Mouse (Mus musculus) CH12.LX (cell line): Measurements from ENCODE around the gene Stk38l. TPM values are rescaled to one million over a fixed set of nuclear protein-coding genes. Genes with fewer than 3 reads are reported as not detected.

ENCODE experiments used
- DNase-seq: peaks from one replicate; pipeline ENCODE4 v3.0.0-alpha.2; 2013; ENCODE audit errors: extremely low read depth
- H3K27ac ChIP-seq: 2 replicates; pipeline ENCODE4 v1.5.1; 2012; ENCODE audit warnings: low read depth, mild to moderate bottlenecking, control low read depth, moderate library complexity; ENCODE audit not compliant: insufficient read depth
- H3K27me3 ChIP-seq: replicated peaks from 2 replicates; pipeline ENCODE3; 2012; ENCODE audit warnings: inconsistent platforms
- H3K36me3 ChIP-seq, 2 experiments: replicated peaks in 1 of 2; 2 replicates each; pipeline versions ENCODE3 to v1.6.1; 2012; ENCODE audit warnings: inconsistent platforms in 1 of 2, low read length in 1 of 2, mild to moderate bottlenecking in 1 of 2, mixed read lengths in 1 of 2, moderate library complexity in 1 of 2; ENCODE audit not compliant: control insufficient read depth in 1 of 2, insufficient read depth in 1 of 2
- H3K4me1 ChIP-seq, 2 experiments: 2 replicates each; pipeline ENCODE4 v1.6.1; 2012; ENCODE audit warnings: inconsistent platforms in 1 of 2, moderate library complexity in 1 of 2; ENCODE audit not compliant: insufficient read depth in 2 of 2, control insufficient read depth in 1 of 2
- H3K4me2 ChIP-seq: 2 replicates; pipeline ENCODE4 v1.6.1; 2012; ENCODE audit warnings: low read depth, mild to moderate bottlenecking, control low read depth; ENCODE audit not compliant: poor library complexity, insufficient read depth, severe bottlenecking
- H3K4me3 ChIP-seq, 3 experiments: fragments of 150-350 bp in 1 of 3; sonication (generic) in 1 of 3; replicated peaks in 1 of 3; 2 replicates each; pipeline versions ENCODE3 to v1.5.1; 2011 to 2012; ENCODE audit warnings: low read depth in 2 of 3, low read length in 2 of 3, mild to moderate bottlenecking in 2 of 3, moderate library complexity in 2 of 3, control low read depth in 1 of 3, improper control_type of control experiment in 1 of 3, inconsistent platforms in 1 of 3, mixed read lengths in 1 of 3; ENCODE audit not compliant: poor library complexity in 1 of 3
- H3K79me2 ChIP-seq: replicated peaks from 2 replicates; pipeline ENCODE4 v1.6.1; 2012; ENCODE audit warnings: mild to moderate bottlenecking, moderate library complexity; ENCODE audit not compliant: control insufficient read depth, poor library complexity, insufficient read depth, severe bottlenecking; ENCODE audit errors: extremely low read depth
- H3K9ac ChIP-seq: 2 replicates; pipeline ENCODE4 v1.6.1; 2012; ENCODE audit warnings: low read depth, mild to moderate bottlenecking, control low read depth, moderate library complexity; ENCODE audit not compliant: insufficient read depth
- H3K9me3 ChIP-seq: replicated peaks from 2 replicates; pipeline ENCODE3; 2012; ENCODE audit warnings: low read length, inconsistent platforms, mixed read lengths
- BHLHE40 ChIP-seq: IDR thresholded peaks from 2 replicates; pipeline ENCODE4 v1.6.1; 2011; ENCODE audit warnings: mild to moderate bottlenecking, low read depth, low read length, improper control_type of control experiment
- CHD2 ChIP-seq: IDR thresholded peaks from 2 replicates; pipeline ENCODE4 v1.6.1; 2011; ENCODE audit warnings: low read length, improper control_type of control experiment
- CTCF ChIP-seq, 2 experiments: IDR thresholded peaks in 1 of 2; conservative IDR thresholded peaks in 1 of 2; 2 replicates each; pipeline ENCODE4 v1.5.1; 2011 to 2012; ENCODE audit warnings: low read depth in 2 of 2, low read length in 2 of 2, improper control_type of control experiment in 1 of 2, inconsistent platforms in 1 of 2, mild to moderate bottlenecking in 1 of 2, moderate library complexity in 1 of 2
- ELF1 ChIP-seq: IDR thresholded peaks from 2 replicates; pipeline ENCODE4 v1.6.1; 2014; ENCODE audit warnings: low read depth, mild to moderate bottlenecking, inconsistent platforms, low read length, improper control_type of control experiment
- ETS1 ChIP-seq: conservative IDR thresholded peaks from 2 replicates; pipeline ENCODE4 v1.6.1; 2012; ENCODE audit warnings: low read depth, mild to moderate bottlenecking, inconsistent platforms, low read length, improper control_type of control experiment, moderate library complexity
- IRF4 ChIP-seq: IDR thresholded peaks from 2 replicates; pipeline ENCODE4 v1.6.1; 2014; ENCODE audit warnings: low read depth, mild to moderate bottlenecking, inconsistent platforms, low read length, improper control_type of control experiment
- JUN ChIP-seq: IDR thresholded peaks from 2 replicates; pipeline ENCODE4 v1.6.1; 2011; ENCODE audit warnings: low read depth, mild to moderate bottlenecking, low read length, improper control_type of control experiment, moderate library complexity; ENCODE audit not compliant: insufficient read depth
- MAFK ChIP-seq: IDR thresholded peaks from 2 replicates; pipeline ENCODE4 v1.6.1; 2011; ENCODE audit warnings: low read length, improper control_type of control experiment; ENCODE audit not compliant: insufficient replicate concordance
- MAZ ChIP-seq: IDR thresholded peaks from 2 replicates; pipeline ENCODE4 v1.6.1; 2012; ENCODE audit warnings: low read depth, mild to moderate bottlenecking, inconsistent platforms, low read length, improper control_type of control experiment, moderate library complexity
- MEF2A ChIP-seq: IDR thresholded peaks from 2 replicates; pipeline ENCODE4 v1.6.1; 2014; ENCODE audit warnings: low read depth, mild to moderate bottlenecking, inconsistent platforms, low read length, improper control_type of control experiment, borderline replicate concordance
- MXI1 ChIP-seq: IDR thresholded peaks from 2 replicates; pipeline ENCODE4 v1.6.1; 2011; ENCODE audit warnings: mild to moderate bottlenecking, low read depth, low read length, improper control_type of control experiment
- MYC ChIP-seq: IDR thresholded peaks from 2 replicates; pipeline ENCODE4 v1.6.1; 2011; ENCODE audit warnings: low read depth, mild to moderate bottlenecking, improper control_type of control experiment, low read length
- NELFE ChIP-seq: IDR thresholded peaks from 2 replicates; pipeline ENCODE4 v1.6.1; 2011; ENCODE audit warnings: low read depth, low read length, improper control_type of control experiment
- NRF1 ChIP-seq: IDR thresholded peaks from 2 replicates; pipeline ENCODE4 v1.6.1; 2014; ENCODE audit warnings: low read depth, mild to moderate bottlenecking, inconsistent platforms, low read length, improper control_type of control experiment, moderate library complexity
- POLR2A ChIP-seq: IDR thresholded peaks from 2 replicates; pipeline ENCODE4 v1.6.1; 2011; ENCODE audit warnings: low read depth, mild to moderate bottlenecking, improper control_type of control experiment, low read length
- RCOR1 ChIP-seq: conservative IDR thresholded peaks from 2 replicates; pipeline ENCODE4 v1.6.1; 2012; ENCODE audit warnings: low read depth, mild to moderate bottlenecking, inconsistent platforms, low read length, improper control_type of control experiment
- SIN3A ChIP-seq: IDR thresholded peaks from 2 replicates; pipeline ENCODE4 v1.6.1; 2012; ENCODE audit warnings: low read length, improper control_type of control experiment, inconsistent platforms
- TBP ChIP-seq: conservative IDR thresholded peaks from 2 replicates; pipeline ENCODE4 v1.6.1; 2011; ENCODE audit warnings: low read depth, low read length, improper control_type of control experiment
- USF1 ChIP-seq: IDR thresholded peaks from 2 replicates; pipeline ENCODE4 v1.6.1; 2014; ENCODE audit warnings: low read depth, mild to moderate bottlenecking, inconsistent platforms, low read length, improper control_type of control experiment
- ZMIZ1 ChIP-seq: IDR thresholded peaks from 2 replicates; pipeline ENCODE4 v1.6.1; 2012; ENCODE audit warnings: low read depth, mild to moderate bottlenecking, inconsistent platforms, low read length, improper control_type of control experiment
- dilution Hi-C: fragments of 300-500 bp; cut with MboI; formaldehyde crosslinking; loops from 2 replicates; pipeline ENCODE4 v1.14.3; 2020; ENCODE audit warnings: low sequenced_read_pairs; ENCODE audit not compliant: extremely low pct_unique_long_range_greater_than_20kb, extremely low pct_ligation_motif_present
- in situ Hi-C: fragments of 300-500 bp; cut with MboI; formaldehyde crosslinking; loops from 3 replicates; pipeline ENCODE4 v1.14.3; 2019; ENCODE audit warnings: low sequenced_read_pairs, low pct_ligation_motif_present, low pct_unique_long_range_greater_than_20kb, mixed read lengths
- polyA plus RNA-seq: library from polyadenylated mRNA; unstranded; fragments of >175 nt; gene quantifications from 2 replicates; pipeline ENCODE4 v1.2.1, GENCODE M21; 2012; ENCODE audit warnings: low read depth; ENCODE audit not compliant: insufficient read length
- total RNA-seq, 2 experiments: library from RNA; depleted of rRNA; stranded (reverse); fragments of 300-350 nt in 1 of 2; fragments of >200 nt in 1 of 2; gene quantifications; 2 replicates each; pipeline ENCODE4 v1.2.3; 2012 to 2014

Gene Stk38l
- total and polyA plus RNA-seq, 3 experiments, result 3.8 to 5.2 (median 4.7) TPM

DNA sequence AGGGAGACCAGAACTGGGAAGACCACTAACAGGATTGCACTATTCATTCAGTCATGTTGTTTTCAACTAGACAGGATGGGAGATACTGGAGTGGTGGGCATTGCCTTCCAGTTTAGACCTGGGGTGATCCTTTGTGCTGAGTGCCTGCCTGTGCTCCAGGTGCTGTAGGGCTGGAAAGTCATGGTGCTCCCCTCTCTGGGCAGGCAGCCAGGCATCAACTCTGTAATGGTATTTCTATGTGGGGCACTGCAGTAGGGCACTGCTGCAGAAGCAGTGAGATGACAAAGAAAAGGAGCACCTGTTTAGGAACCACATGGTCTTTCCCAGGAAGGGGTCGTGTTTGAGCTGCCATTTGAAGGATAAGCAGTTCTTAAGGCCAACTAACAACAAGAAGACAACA lies 7.9 kb downstream of the Stk38l start:
- no peaks in the 10 kb centered on the region for H3K27me3 ChIP-seq
- no peaks in the 10 kb centered on the region for H3K9me3 ChIP-seq
- no peak overlapping the region for H3K4me3 ChIP-seq
- no peaks in the 10 kb centered on the region; the same call in 1 of the 2 replicates for H3K79me2 ChIP-seq
- in situ Hi-C loops (no loop called here), dilution Hi-C loops (no loop called here)
- peaks cover 13 to 20% of the 10 kb centered on the region in 2 experiments for H3K4me1 ChIP-seq
- H3K4me2 ChIP-seq, result no peak overlapping the region
- peaks cover 0 to 2% of the 10 kb centered on the region in 2 experiments for H3K36me3 ChIP-seq
- no peak for TF ChIP-seq TBP
- H3K9ac ChIP-seq, result no peak overlapping the region
- DNase-seq, result no peak
- H3K27ac ChIP-seq, result no peak overlapping the region

DNA sequence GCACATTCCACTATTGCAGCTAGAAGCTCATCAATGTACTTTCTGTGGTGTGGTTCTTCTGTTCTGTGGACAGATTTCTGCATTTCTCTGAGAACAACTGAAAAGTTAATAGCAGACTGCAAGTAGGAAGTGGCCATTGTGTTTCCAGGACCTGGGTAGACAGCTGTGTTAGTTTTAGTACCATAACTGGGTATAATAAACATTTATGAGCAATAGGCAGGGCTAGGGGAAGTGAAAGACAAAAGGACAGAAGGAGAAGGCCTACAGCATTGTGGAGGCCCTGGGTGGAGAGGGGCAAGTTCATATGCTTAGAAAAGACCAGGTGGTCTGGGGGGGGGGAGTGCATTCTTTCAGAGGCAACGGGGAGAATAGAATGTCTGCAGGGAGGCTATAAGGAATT lies 8.8 kb downstream of the Stk38l start:
- H3K27me3 ChIP-seq, result no peaks in the 10 kb centered on the region
- no peaks in the 10 kb centered on the region for H3K9me3 ChIP-seq
- no peak overlapping the region for H3K27ac ChIP-seq
- no peak overlapping the region for H3K9ac ChIP-seq
- DNase-seq, result no peak
- no peaks in the 10 kb centered on the region; the same call in 1 of the 2 replicates for H3K79me2 ChIP-seq
- TF ChIP-seq MYC, result no peak
- TF ChIP-seq ELF1, result 0 out of 2 replicates have a peak, but pooled peaks have one; percentile 31
- TF ChIP-seq IRF4, result peak; percentile 25; the same call in 1 of the 2 replicates
- TF ChIP-seq JUN, result no peak
- peaks cover 13 to 20% of the 10 kb centered on the region in 2 experiments for H3K4me1 ChIP-seq
- in situ Hi-C loops (no loop called here), dilution Hi-C loops (no loop called here)
- H3K4me2 ChIP-seq, result no peak overlapping the region
- no peak overlapping the region for H3K4me3 ChIP-seq
- H3K36me3 ChIP-seq, result peaks cover 0 to 2% of the 10 kb centered on the region in 2 experiments

DNA sequence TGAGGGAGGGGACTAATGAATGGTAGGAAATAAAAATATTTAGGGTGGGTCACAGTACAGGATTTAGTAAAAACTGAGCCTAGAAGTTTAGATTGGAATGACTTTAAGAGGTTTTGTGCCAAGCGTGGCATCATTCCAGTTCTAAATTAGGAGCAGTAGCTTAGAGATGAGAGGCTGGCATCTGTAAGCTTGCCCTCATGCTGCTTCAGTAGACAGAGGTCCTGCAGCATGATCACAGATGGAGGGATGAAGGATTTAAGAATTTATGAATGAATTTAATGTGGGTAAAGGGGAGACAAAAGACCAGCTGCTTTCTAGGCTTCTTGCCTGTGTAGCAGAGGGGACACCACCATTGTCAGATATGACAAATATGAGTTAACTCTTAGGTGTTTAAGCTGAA lies 14.1 kb downstream of the Stk38l start:
- no peak overlapping the region for H3K4me2 ChIP-seq
- TF ChIP-seq RCOR1, result no peak
- TF ChIP-seq JUN, result no peak
- no peak for TF ChIP-seq MAZ
- no peak for TF ChIP-seq MEF2A
- TF ChIP-seq NRF1, result no peak
- no peak for TF ChIP-seq POLR2A
- TF ChIP-seq SIN3A, result no peak
- no peak for TF ChIP-seq NELFE
- TF ChIP-seq USF1, result no peak
- no peak for TF ChIP-seq MAFK
- TF ChIP-seq TBP, result no peak
- TF ChIP-seq ETS1, result no peak
- TF ChIP-seq CTCF (conservative IDR thresholded peaks at IDR 0.05 in 1 of 2, IDR thresholded peaks at IDR 0.05 in 1 of 2; ENCODE audit: low read depth in 2 of 2, low read length in 2 of 2), result no peak
- TF ChIP-seq CHD2, result no peak
- no peak for TF ChIP-seq BHLHE40
- no peak for TF ChIP-seq ZMIZ1
- TF ChIP-seq MXI1, result no peak
- no peaks in the 10 kb centered on the region for H3K27me3 ChIP-seq
- peaks cover 2 to 6% of the 10 kb centered on the region in 2 experiments; a peak in 2 of 4 replicates for H3K4me1 ChIP-seq
- H3K4me3 ChIP-seq, result no peak overlapping the region
- H3K9ac ChIP-seq, result no peak overlapping the region
- dilution Hi-C loops, result no loop called here
- H3K9me3 ChIP-seq, result no peaks in the 10 kb centered on the region
- DNase-seq, result no peak
- peaks cover 0 to 2% of the 10 kb centered on the region in 2 experiments for H3K36me3 ChIP-seq
- H3K79me2 ChIP-seq, result no peaks in the 10 kb centered on the region
- in situ Hi-C loops, result no loop called here
- H3K27ac ChIP-seq, result no peak overlapping the region
